Mouse (Mus musculus) heart, postnatal 14 days (tissue): ENCODE results near the gene Dlec1. TPM values are rescaled to one million over a fixed set of nuclear protein-coding genes. Genes with fewer than 3 reads are reported as not detected.

Source experiments
- DNase-seq, 2 experiments: peaks; one replicate each; pipeline ENCODE4 v3.0.0; 2021 to 2022
- intact Hi-C: fragments of 180-260 bp; cut with DNase I; formaldehyde crosslinking; loops from one replicate; pipeline ENCODE4 v1.15.1; 2025
- long read RNA-seq, 2 experiments: library from polyadenylated mRNA; stranded (forward); transcript quantifications; one replicate each; pipeline ENCODE4 v2.0.0; 2021
- total RNA-seq, 2 experiments: library from RNA; stranded (reverse); gene quantifications; 2 replicates each; pipeline ENCODE4 v1.2.3; 2021

Gene Dlec1
- total RNA-seq, result under 1 TPM; 0.34 to 0.65 TPM
- long read RNA-seq, experiment 1, result 0 reads
- long read RNA-seq, experiment 2, result 0 reads

GRCm38 (mm10) chr9:119101992-119102782 lies at the start of gene Dlec1:
Gene Dlec1 (plus strand): TSS chr9:119102478.
- intact Hi-C loops, result no loop called here

DNA sequence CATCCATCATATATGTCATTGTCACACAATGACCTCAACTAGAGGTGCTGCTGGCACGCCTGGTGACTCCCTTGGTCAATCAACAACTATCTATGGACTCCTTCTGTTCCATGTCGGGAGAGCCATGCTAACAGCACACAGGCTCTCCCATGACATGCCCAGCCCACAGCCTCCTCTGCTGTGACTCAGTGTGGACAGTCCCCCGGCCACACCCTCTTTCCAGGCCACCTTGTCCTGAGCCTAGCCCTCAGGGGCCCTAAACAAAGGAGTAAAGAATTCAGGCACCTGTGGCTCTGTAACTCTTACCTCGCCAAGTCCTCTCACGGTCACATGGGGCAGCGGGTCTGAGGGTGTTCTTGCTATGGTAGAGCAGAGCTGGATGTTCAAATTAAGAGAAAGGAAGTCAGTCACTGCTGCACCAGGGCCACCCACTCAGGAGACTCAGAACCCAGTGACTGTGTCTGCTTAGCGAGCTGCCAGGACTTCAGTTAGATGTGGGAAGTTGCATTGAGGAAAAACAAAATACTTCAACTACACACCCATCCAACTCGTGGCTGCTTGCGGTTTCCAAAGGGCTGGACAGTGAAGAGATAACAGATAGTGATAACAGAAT lies 48.2 kb upstream of the Dlec1 start:
- intact Hi-C loops, result no loop called here
- no peak for DNase-seq

More at GRCm38 (mm10) chr9:119101992-119102782, at the start of gene Dlec1:
- peak; percentile 66 to 71 for DNase-seq

GRCm38 (mm10) chr9:119055336-119055735 lies 46.9 kb upstream of the Dlec1 start:
- intact Hi-C loops, result no loop called here
- DNase-seq, result no peak

DNA sequence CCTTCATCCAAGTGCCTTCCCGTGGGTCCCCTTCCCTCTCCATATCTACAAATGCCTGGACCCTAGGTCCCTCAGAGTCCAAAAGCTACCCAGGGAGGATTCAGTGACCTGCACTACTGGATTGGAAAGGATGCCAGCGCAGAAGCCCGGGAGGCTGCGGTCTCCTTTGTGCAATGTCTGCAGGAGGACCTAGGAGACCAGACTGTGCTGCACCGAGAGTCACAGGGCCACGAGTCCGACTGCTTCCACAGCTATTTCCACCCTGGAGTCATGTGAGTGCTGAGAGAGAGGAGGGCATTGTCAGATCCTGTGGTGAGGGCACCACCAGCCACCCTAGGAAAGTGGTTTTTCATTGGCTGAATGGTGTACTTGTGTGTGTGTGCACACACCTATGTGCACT lies 44.0 kb upstream of the Dlec1 start:
- intact Hi-C loops, result no loop called here
- DNase-seq, result no peak

DNA sequence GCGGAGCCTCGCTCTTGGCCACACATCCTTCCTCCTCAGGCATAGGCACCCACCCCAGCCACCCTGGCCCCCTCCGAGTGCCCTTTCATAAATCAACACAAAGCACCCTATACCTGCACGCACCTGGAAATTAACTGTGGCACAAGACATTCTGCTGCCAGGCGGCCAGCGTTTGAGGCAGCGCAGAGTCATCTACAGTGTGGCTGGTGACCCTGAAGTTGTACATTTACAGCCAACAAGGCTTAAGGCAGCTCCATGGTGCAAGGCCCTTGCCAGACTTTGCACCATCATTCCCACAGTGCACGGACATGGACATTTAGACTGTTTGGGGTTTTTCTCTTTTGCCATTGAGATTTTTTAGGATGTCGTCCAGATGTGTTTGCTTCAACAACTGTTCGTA lies 41.6 kb upstream of the Dlec1 start:
- DNase-seq, result no peak
- intact Hi-C loops, result no loop called here

DNA sequence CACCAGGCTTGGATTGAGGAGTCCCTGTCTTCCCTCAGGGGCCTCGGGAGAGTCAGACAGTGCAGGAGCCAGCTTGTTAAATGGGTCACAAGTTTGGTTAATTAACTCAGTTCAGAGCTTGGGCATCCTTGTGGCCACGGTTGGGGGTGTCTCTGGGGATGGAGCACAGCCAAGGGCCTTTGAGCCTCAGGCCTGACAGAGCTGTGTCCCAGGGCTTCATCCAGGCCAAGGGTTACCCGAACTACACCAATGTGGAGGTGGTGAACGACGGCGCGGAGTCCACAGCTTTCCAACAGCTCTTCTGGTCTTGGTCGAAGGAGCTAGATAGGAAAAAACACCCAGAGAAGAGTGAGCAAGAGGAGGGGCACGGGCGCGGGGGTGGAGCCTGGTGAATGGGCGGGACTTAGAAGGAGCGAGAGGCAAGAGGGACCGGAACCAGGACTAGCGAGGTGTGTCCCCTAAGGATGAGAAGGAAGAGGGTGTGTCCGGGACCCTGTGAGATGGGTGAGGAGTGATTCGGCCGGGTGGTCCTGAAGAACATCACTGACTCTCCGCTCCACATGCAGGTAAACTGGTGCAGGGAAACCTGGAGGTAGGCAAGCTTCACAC lies 39.1 kb upstream of the Dlec1 start:
- DNase-seq, result no peak
- intact Hi-C loops, result no loop called here

GRCm38 (mm10) chr9:119064296-119064695 lies 38.0 kb upstream of the Dlec1 start:
- DNase-seq, result no peak
- intact Hi-C loops, result no loop called here

DNA sequence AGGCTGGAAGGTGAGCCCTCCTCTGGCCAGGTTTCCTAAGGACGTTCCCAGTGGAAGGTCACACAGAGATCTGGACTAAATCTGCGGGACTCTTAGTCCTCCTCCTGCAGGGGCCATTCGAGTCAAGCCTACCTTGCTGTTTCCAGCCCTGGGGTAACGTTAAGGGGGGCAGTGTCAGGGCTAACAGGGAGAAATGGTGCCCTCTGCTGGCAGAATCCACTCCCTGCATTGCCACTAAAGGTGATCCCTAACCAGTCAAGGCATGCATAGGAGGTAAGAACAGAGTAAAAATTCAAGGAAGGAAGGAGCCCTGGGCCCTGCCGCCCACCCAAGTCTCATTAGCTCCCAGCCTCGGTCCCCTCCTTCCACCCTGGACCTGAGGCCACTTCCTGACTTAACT lies 34.7 kb upstream of the Dlec1 start:
- intact Hi-C loops, result loop anchor here (1.0 to 5.0 kb wide), 3 partner anchors 37 to 480 kb away; no protein-coding TSS in a partner anchor
- DNase-seq, result peak; percentile 82 to 89

- DNase-seq, result no peak
- intact Hi-C loops, result loop anchor here (5.0 kb wide), 1 partner anchor 481 kb away; no protein-coding TSS in a partner anchor
These were observed 34.0 kb upstream of the Dlec1 start for GRCm38 (mm10) chr9:119068266-119068665.

GRCm38 (mm10) chr9:119070173-119070825 lies 32.0 kb upstream of the Dlec1 start:
- DNase-seq, result no peak
- intact Hi-C loops, result no loop called here

DNA sequence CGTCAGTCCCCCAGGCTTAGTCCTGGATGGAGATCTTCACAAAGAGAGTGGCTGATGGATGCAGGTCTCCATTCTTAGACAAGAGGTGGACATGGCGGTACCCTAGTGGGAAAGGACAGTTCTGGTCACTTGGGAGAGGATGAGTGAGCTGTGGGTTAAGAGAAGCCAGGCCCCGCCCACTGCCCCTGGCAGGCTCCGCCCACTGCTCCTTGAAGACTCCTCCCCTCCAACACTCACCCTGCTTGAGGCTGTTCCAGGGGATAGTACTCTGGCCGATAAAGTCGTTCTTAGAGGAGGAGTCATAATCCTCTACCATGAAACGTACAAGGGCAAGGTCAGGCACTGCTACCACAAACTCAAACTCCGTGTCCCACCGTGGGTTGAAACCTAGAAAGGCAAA lies 30.5 kb upstream of the Dlec1 start:
- no peak for DNase-seq
- intact Hi-C loops, result no loop called here

DNA sequence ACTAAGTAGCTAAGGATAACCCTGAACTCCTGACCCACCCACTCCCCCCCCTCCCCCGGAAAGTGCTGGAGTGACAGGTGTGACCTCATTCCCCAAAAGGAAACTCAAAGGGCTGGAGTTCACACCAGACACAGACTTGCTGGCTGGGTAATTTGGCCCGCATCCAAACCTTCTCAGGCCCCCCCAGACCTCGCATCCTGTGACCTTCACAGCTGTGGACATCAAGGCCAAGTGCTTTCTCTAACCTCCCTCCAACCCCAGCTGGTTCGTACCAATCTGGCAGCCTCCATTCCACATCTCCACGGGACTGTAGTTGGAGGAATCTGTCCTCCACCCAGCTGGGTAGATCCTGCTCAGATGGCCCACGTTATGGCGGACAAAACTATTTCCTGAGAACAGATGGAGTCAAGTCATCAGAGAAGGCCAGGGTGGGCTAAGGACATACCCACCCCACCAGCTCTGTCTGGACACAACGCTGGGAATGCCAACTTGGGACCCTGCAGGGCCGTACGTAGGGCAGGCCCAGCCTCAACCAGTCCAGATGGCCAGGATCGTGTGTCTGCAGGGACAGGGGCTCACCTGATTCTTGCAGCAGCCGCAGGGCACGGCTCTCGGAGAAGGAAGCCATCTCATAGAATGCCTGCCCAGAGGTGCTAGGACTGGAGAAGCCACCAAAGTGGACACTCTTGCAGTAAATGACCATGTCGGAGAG lies 28.9 kb upstream of the Dlec1 start:
- DNase-seq, result peak in 1 of 2 experiments; percentile 54
- intact Hi-C loops, result no loop called here

GRCm38 (mm10) chr9:119075685-119076084 lies 26.6 kb upstream of the Dlec1 start:
- no peak for DNase-seq
- intact Hi-C loops, result no loop called here

- no peak for DNase-seq
These were observed 22.1 kb upstream of the Dlec1 start for GRCm38 (mm10) chr9:119080040-119080675.

DNA sequence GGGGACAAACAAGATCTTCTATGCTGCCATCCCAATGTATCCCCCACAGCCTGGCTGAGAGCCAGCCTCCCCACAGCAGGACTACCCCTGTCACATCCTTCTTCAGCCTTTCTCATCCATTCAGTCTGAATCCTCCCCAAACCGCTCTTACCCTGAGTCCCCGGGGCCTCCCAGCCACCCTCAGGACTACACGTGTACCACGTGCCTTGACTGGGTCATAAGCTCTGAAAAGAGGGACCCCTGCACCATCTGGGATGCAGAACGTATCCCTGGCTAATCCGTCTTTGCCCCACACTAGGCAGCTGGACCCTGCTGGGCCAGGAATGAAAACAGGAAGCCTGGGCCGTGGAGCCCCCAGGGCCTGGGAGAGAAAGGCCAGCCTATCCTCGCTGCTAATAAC lies 20.2 kb upstream of the Dlec1 start:
- DNase-seq, result no peak
- intact Hi-C loops, result no loop called here

More at GRCm38 (mm10) chr9:119080040-119080675, 22.1 kb upstream of the Dlec1 start:
- intact Hi-C loops, result no loop called here

DNA sequence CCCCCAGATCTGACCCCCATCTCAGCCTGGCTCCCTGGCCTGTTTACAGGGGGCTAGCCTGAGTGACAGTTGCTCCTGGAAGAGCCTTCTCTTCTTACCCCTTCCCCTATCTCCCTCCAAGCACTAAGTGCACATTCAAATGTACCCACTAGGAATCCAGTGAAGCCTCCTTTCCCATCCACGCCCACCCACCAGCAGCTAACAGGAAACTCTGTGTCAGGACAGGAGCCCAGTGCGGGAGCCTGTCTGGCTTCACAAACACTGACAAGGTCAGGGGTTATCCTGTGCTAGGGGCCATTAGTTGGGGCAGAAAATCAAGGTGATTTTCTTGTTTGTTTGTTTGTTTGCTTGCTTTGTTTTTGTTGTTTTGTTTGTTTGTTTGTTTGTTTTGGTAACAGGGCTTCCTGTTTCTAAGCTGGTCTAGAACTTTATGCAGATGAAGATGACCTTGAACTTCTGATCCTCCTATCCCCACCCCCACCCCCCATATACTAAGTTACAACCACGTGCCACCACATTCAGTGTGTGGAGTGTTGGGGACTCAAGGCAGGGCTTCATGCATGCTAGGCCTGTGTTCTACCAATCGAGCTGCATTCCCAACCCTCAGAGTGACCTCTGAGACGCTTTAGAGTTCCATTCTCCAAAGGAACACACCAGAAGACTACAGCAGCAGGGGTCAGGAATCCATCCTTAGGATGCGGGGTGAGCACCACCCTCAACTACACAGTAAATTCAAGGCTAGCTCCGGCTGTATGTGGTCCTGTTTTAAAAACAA lies 19.4 kb upstream of the Dlec1 start:
- intact Hi-C loops, result no loop called here
- no peak for DNase-seq

GRCm38 (mm10) chr9:119083966-119084365 lies 18.3 kb upstream of the Dlec1 start:
- intact Hi-C loops, result no loop called here
- DNase-seq, result no peak

GRCm38 (mm10) chr9:119086451-119086850 lies 15.8 kb upstream of the Dlec1 start:
- intact Hi-C loops, result no loop called here
- DNase-seq, result no peak

DNA sequence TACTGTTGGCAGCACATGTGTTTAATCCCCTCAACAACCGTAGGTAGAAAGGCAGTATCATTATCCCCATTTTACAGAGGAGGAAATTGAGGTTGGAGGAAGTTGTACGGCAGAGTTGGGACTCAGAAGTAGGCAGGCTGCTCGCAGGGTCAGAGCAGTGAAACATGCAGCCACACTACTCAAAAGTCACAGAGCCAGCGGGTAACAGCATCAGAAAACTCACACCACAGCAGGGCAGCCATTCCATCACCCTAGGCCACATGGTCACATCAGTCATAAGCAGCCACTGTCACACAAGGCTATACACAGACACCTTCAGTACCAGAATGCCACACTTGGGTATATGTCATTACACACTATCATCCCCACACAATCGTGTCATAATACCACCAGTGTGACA lies 15.0 kb upstream of the Dlec1 start:
- no peak for DNase-seq

More for the DNA sequence above, 15.0 kb upstream of the Dlec1 start:
- intact Hi-C loops, result no loop called here
